19 mouse cellular contexts compared by ENCODE assay signal in the genomic region with DNA sequence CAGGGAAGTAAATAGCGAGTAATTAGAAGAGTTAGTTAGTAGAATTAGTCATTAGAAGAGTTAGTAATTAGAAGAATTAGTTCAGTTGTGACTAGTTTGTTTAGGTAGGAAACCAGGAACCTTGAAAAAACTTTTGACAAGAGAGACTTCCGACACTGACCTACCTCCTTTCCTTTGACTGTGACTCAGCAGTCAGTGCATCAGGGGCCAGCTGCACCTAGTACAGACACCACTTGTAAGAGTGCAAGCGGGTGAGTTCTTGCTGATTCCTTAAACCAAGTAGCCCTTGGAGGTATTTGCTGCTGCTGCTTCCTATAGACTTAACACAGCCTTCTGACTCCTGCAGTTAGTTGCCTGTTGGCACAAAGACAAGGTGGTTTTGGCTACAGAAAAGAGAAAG. TPM values are rescaled to one million over a fixed set of nuclear protein-coding genes. Genes with fewer than 3 reads are reported as not detected.
"Had no signal": no experiment of that assay in that cellular context is flagged by ENCODE, and none has a peak within 500 bp of the region (broad histone marks: within the 10 kb centered on the region; RNA-seq: fewer than 3 reads in every experiment).

No protein-coding gene starts in this region.

- H3K27me3 ChIP-seq: megakaryocyte, embryonic 14.5 days; midbrain, embryonic 13.5 days; midbrain, embryonic 15.5 days; neural tube, embryonic 12.5 days; stomach, embryonic 15.5 days had no signal

- H3K4me1 ChIP-seq: midbrain, embryonic 13.5 days; neural tube, embryonic 12.5 days; stomach, embryonic 15.5 days had no signal

- H3K9me3 ChIP-seq: megakaryocyte, embryonic 14.5 days; midbrain, embryonic 13.5 days; midbrain, embryonic 15.5 days; neural tube, embryonic 12.5 days; stomach, embryonic 15.5 days had no signal

- DNase-seq: lung, embryonic 14.5 days; lung, postnatal 10 days; lung, postnatal 36 days; right cerebral cortex, postnatal 14 days; thymus, adult 2 months; thymus, postnatal 25 days; thymus, postnatal 4 days had no signal

- ATAC-seq: midbrain, embryonic 13.5 days; midbrain, embryonic 15.5 days had no signal

- H3K9ac ChIP-seq: lung, embryonic 14.5 days; midbrain, embryonic 13.5 days; midbrain, embryonic 15.5 days; neural tube, embryonic 12.5 days; stomach, embryonic 15.5 days had no signal

- H3K4me3 ChIP-seq: megakaryocyte, embryonic 14.5 days; midbrain, embryonic 13.5 days; midbrain, embryonic 15.5 days; neural tube, embryonic 12.5 days; stomach, embryonic 15.5 days had no signal

- H3K4me2 ChIP-seq: lung, embryonic 14.5 days; midbrain, embryonic 11.5 days; midbrain, embryonic 13.5 days; midbrain, embryonic 15.5 days; neural tube, embryonic 12.5 days; stomach, embryonic 15.5 days had no signal

- H3K27ac ChIP-seq: macrophage; midbrain, embryonic 13.5 days; midbrain, embryonic 15.5 days; neural tube, embryonic 12.5 days; stomach, embryonic 15.5 days; stomach, postnatal 0 days had no signal

RNA-seq across cellular contexts. Expression of gene Tmem200b, which starts 30.9 kb away (rescaled TPM):
- total RNA-seq: megakaryocyte progenitor cell, adult 5-6 weeks; monocyte, adult 5-6 weeks; neutrophil, adult 5-6 weeks had no signal
- polyA plus RNA-seq: macrophage; midbrain, embryonic 13.5 days; neural tube, embryonic 14.5 days had no signal

RNA-seq across cellular contexts. Expression of gene Ptpru, which starts 52.6 kb away (rescaled TPM):
- total RNA-seq: monocyte, adult 5-6 weeks; neutrophil, adult 5-6 weeks had no signal
